Mouse (Mus musculus): Measurements from ENCODE around the gene Akr7a5. TPM values are rescaled to one million over a fixed set of nuclear protein-coding genes. Genes with fewer than 3 reads are reported as not detected.

Akr7a5 gene
- total and polyA plus RNA-seq, 3 experiments = 39.4 to 43.2 TPM; not detected in 1

DNA sequence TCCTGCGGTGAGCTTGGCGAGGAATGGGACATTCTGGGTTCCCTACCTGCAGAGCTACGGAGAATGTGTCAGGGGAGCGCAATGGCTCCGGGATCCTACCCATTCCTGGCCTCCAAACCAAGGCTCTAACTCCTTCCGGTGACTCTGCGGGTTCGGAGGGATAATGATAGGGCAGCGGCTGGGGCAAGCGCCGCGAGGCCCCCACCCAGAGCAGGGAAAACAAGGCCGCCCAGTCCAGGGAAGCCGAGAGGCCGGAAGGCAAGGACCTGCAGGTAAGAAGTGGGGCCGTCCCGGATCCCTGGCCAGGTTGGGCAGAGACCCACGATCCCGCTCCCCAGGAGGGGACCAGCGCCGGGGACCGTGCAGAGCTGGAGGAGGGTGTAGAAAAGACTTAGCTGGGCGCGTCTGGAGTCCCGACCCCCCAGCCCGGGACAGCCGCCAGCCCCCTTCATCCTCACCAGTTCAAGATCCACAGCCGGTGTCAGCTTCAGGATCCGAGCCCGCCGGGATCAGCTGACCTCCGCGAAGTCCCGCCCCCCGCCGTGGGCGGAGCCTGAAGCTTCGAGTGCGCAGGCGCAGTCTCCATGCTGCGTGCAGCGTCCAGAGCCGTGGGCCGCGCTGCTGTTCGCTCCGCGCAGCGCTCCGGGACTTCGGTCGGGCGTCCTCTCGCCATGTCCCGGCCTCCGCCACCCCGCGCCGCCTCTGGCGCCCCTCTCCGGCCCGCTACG, at the start of gene Akr7a5, which contains the start of gene Pqlc2 (continued):
- TF ChIP-seq POLR2AphosphoS2 (IDR thresholded peaks at IDR 0.05; ENCODE audit: low read length) (peak; percentile 87; the same call in 1 of the 2 replicates), ZKSCAN1 (IDR thresholded peaks at IDR 0.05; ENCODE audit: low read depth, low read length) (no peak), ETS1 (IDR thresholded peaks at IDR 0.05; ENCODE audit: low read depth, low read length) (no peak), POLR2A (IDR thresholded peaks at IDR 0.05; ENCODE audit: control insufficient read depth in 1 of 2, insufficient read depth in 1 of 2, low read depth in 1 of 2, low read length in 2 of 2, poor library complexity in 1 of 2) (peak; percentile 96 to 98)

DNA sequence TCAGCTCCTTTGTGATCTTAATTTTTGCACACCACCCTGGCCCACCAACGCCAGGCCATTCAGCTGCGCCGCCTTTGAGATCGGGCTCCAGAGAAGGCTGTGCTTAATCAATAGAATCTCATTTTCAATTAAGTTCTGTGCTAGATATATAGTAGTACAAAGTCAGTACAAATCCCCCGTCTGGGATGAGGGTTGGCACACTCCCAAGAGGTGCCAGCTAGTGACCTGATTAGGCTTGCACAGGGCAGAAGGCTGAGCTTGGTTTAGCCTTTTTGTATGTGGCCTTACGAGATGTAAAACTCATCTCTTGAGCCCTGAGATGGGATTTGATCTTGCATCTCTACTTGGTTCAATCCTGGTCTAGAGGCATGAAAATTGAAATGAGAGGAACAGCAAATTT, 47.6 kb upstream of the Akr7a5 start:
- Histone ChIP-seq H3K27me3 (ENCODE audit: control insufficient read depth in 1 of 2, insufficient read depth in 2 of 2, low read length in 2 of 2) (no peaks in the 10 kb centered on the region), H3K27ac (ENCODE audit: control insufficient read depth, low read depth, low read length) (no peak overlapping the region), H3K9me3 (replicated peaks; ENCODE audit: insufficient read depth, low read length) (no peaks in the 10 kb centered on the region), H3K4me1 (ENCODE audit: control insufficient read depth in 1 of 2, insufficient read depth in 2 of 2, low read length in 2 of 2) (no peaks in the 10 kb centered on the region), H3K9ac (ENCODE audit: control insufficient read depth, low read depth, low read length, poor library complexity, severe bottlenecking) (no peak overlapping the region), H3K4me3 (ENCODE audit: control insufficient read depth in 1 of 2, insufficient read depth in 1 of 2, low read depth in 2 of 2, low read length in 2 of 2) (no peak overlapping the region), H3K79me2 (ENCODE audit: control insufficient read depth, insufficient read depth, low read length, poor library complexity) (no peaks in the 10 kb centered on the region), H3K36me3 (ENCODE audit: control insufficient read depth in 1 of 2, insufficient read depth in 2 of 2, low read length in 2 of 2) (peaks cover 0 to 15% of the 10 kb centered on the region in 2 experiments; a peak in 2 of 4 replicates)
- TF ChIP-seq TCF12 (IDR thresholded peaks at IDR 0.05; ENCODE audit: low read depth, low read length) = no peak
- no peak for TF ChIP-seq POLR2A (IDR thresholded peaks at IDR 0.05; ENCODE audit: control insufficient read depth in 1 of 2, insufficient read depth in 1 of 2, low read depth in 1 of 2, low read length in 2 of 2, poor library complexity in 1 of 2)
- no peak for TF ChIP-seq MXI1 (IDR thresholded peaks at IDR 0.05; ENCODE audit: low read depth, low read length)
- no peak for TF ChIP-seq ELF1 (IDR thresholded peaks at IDR 0.05; ENCODE audit: low read depth, low read length)
- TF ChIP-seq ZNF384 (IDR thresholded peaks at IDR 0.05; ENCODE audit: low read depth, low read length) = no peak
- TF ChIP-seq GABPA (IDR thresholded peaks at IDR 0.05; ENCODE audit: low read depth, low read length) = no peak
- TF ChIP-seq BHLHE40 (IDR thresholded peaks at IDR 0.05; ENCODE audit: borderline replicate concordance, low read depth, low read length) = no peak
- no peak for TF ChIP-seq TBP (IDR thresholded peaks at IDR 0.05; ENCODE audit: low read depth, low read length)
- no peak for TF ChIP-seq SIN3A (IDR thresholded peaks at IDR 0.05; ENCODE audit: low read length)
- no peak for TF ChIP-seq MAFK (IDR thresholded peaks at IDR 0.05; ENCODE audit: borderline replicate concordance, low read depth, low read length)
- no peak for DNase-seq (ENCODE audit: low read depth, low spot score)

DNA sequence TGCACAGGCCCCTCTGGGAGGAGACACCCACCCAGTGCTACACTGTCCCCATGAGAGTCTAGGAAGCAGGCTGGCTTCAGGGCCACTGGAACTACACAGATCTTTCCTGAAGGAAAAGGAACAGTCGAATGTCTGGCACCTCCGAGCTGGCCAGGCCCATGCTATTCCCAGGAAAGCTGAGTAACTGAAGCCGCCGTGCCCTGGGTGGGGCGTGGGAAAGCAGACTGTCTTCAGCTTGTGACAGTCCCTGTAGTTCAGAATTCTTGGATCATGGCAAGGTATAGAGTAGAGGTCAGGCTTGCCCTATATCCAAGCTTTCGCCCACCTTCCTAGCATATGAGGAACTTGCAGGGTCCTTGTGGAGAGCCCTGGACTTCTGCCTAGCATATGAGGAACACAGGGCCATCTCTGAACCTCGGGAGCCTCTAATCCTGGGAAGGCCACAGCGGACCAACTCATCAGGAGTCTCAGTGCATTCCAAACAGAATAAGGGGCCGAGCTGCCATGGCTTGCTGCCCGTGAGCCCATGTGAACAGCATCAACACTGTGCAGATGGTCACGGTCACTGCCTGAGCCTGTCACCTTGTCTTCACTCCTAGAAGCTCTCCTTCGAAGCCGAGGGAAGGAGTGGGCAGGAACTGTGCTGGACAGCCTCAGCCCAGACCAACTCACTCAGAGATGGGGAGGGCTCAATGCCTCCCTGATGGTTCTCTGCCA, 44.6 kb upstream of the Akr7a5 start:
- no peak for TF ChIP-seq MYB (IDR thresholded peaks at IDR 0.05; ENCODE audit: low read depth, low read length)
- no peak for TF ChIP-seq KAT2A (conservative IDR thresholded peaks at IDR 0.05; ENCODE audit: low read depth, low read length)
- no peak for TF ChIP-seq MYC (IDR thresholded peaks at IDR 0.05; ENCODE audit: low read depth, low read length)
- no peak for TF ChIP-seq POLR2AphosphoS5 (IDR thresholded peaks at IDR 0.05; ENCODE audit: borderline replicate concordance, low read depth, low read length)
- H3K9me3 ChIP-seq (replicated peaks; ENCODE audit: insufficient read depth, low read length) = no peaks in the 10 kb centered on the region
- H3K27ac ChIP-seq (ENCODE audit: control insufficient read depth, low read depth, low read length) = no peak overlapping the region
- no peaks in the 10 kb centered on the region for H3K4me1 ChIP-seq (ENCODE audit: control insufficient read depth in 1 of 2, insufficient read depth in 2 of 2, low read length in 2 of 2)
- DNase-seq (ENCODE audit: low read depth, low spot score) = no peak
- H3K4me3 ChIP-seq (ENCODE audit: control insufficient read depth in 1 of 2, insufficient read depth in 1 of 2, low read depth in 2 of 2, low read length in 2 of 2) = no peak overlapping the region
- H3K27me3 ChIP-seq (ENCODE audit: control insufficient read depth in 1 of 2, insufficient read depth in 2 of 2, low read length in 2 of 2) = no peaks in the 10 kb centered on the region
- no peaks in the 10 kb centered on the region for H3K79me2 ChIP-seq (ENCODE audit: control insufficient read depth, insufficient read depth, low read length, poor library complexity)
- H3K36me3 ChIP-seq (ENCODE audit: control insufficient read depth in 1 of 2, insufficient read depth in 2 of 2, low read length in 2 of 2) = peaks cover 0 to 12% of the 10 kb centered on the region in 2 experiments; a peak in 2 of 4 replicates
- no peak overlapping the region for H3K9ac ChIP-seq (ENCODE audit: control insufficient read depth, low read depth, low read length, poor library complexity, severe bottlenecking)
